26 mouse cellular contexts compared by ENCODE assay signal in genomic region chr13:6062729-6063386, GRCm38 (mm10).
A peak's percentile ranks its signal among the peaks of the same experiment; 100 is the strongest.
DNase-seq lines count a peak whose midpoint lies in the region; ATAC-seq and TF ChIP-seq lines count a peak whose summit lies in the region.
"Had no signal": no experiment of that assay in that cellular context is flagged by ENCODE, and none has a peak within 500 bp of the region (broad histone marks: within the 10 kb centered on the region; RNA-seq: fewer than 3 reads in every experiment).

No protein-coding gene starts in this region.

- DNase-seq in adrenal gland, adult 2 months = peak; percentile 5
- DNase-seq in adrenal gland, adult (ENCODE audit: inconsistent age in 2 of 2, low spot score in 1 of 2) = no peak
- peak; percentile 11 for DNase-seq in gastrocnemius, adult 18-20 months (ENCODE audit: low spot score)
- no peak for DNase-seq in gastrocnemius, adult 8-10 months (ENCODE audit: low spot score in 2 of 2)
- DNase-seq in ovary, postnatal 36 days (ENCODE audit: low spot score) = no peak
- DNase-seq in heart, postnatal 25 days (ENCODE audit: low spot score) = no peak
- DNase-seq: adrenal gland, postnatal 25 days; cerebellum, adult 11-12 months; cerebellum, adult 8-10 months; cerebellum, postnatal 36 days; embryo, embryonic 11 days; gastrocnemius, postnatal 10 days; heart, adult 2 months; heart, postnatal 14 days had no signal

- no peak for TF ChIP-seq CTCF in small intestine, adult 2 months (IDR thresholded peaks at IDR 0.05; ENCODE audit: extremely low read depth, insufficient read length, insufficient replicate concordance, low read depth, low read length)

- H3K9me3 ChIP-seq in intestine, embryonic 15.5 days = no peaks in the 10 kb centered on the region
- H3K9me3 ChIP-seq: embryonic facial prominence, embryonic 10.5 days; embryonic facial prominence, embryonic 13.5 days; forebrain, embryonic 10.5 days; forebrain, embryonic 13.5 days; heart, embryonic 10.5 days; hindbrain, embryonic 12.5 days; hindbrain, embryonic 15.5 days had no signal

- no peak overlapping the region for H3K9ac ChIP-seq in intestine, embryonic 15.5 days
- H3K9ac ChIP-seq: embryonic facial prominence, embryonic 13.5 days; forebrain, embryonic 13.5 days; heart, embryonic 13.5 days; hindbrain, embryonic 12.5 days; hindbrain, embryonic 15.5 days had no signal

- no peaks in the 10 kb centered on the region for H3K27me3 ChIP-seq in intestine, embryonic 15.5 days (replicated peaks)
- H3K27me3 ChIP-seq in small intestine, adult 2 months (ENCODE audit: control insufficient read depth, insufficient read depth, low read length) = no peaks in the 10 kb centered on the region
- H3K27me3 ChIP-seq: embryonic facial prominence, embryonic 13.5 days; forebrain, embryonic 13.5 days; heart, embryonic 13.5 days; hindbrain, embryonic 12.5 days; hindbrain, embryonic 15.5 days had no signal

- no peak overlapping the region for H3K4me3 ChIP-seq in intestine, embryonic 15.5 days (replicated peaks)
- H3K4me3 ChIP-seq in small intestine, adult 2 months (ENCODE audit: low read depth, low read length) = no peak overlapping the region
- H3K4me3 ChIP-seq: embryonic facial prominence, embryonic 10.5 days; embryonic facial prominence, embryonic 13.5 days; erythroblast, embryonic 14.5 days; forebrain, embryonic 10.5 days; forebrain, embryonic 13.5 days; heart, adult 2 months; heart, embryonic 10.5 days; heart, embryonic 13.5 days; hindbrain, embryonic 12.5 days; hindbrain, embryonic 15.5 days had no signal

- no peak overlapping the region for H3K27ac ChIP-seq in intestine, embryonic 15.5 days
- peak overlapping the region; percentile 89; the same call in 1 of the 2 replicates for H3K27ac ChIP-seq in small intestine, adult 2 months (ENCODE audit: insufficient read depth, low read depth, low read length)
- H3K27ac ChIP-seq: embryonic facial prominence, embryonic 10.5 days; embryonic facial prominence, embryonic 13.5 days; forebrain, embryonic 10.5 days; forebrain, embryonic 13.5 days; heart, adult 2 months; heart, embryonic 10.5 days; heart, embryonic 13.5 days; hindbrain, embryonic 12.5 days; hindbrain, embryonic 15.5 days had no signal

- intact Hi-C loops in heart, postnatal 25 days (cut with DNase I) = no loop called here

- no peak overlapping the region for H3K4me2 ChIP-seq in intestine, embryonic 15.5 days (replicated peaks)
- H3K4me2 ChIP-seq: embryonic facial prominence, embryonic 13.5 days; forebrain, embryonic 13.5 days; heart, embryonic 13.5 days; hindbrain, embryonic 12.5 days; hindbrain, embryonic 15.5 days had no signal

- ATAC-seq in intestine, embryonic 15.5 days = peak; percentile 56
- ATAC-seq: forebrain, embryonic 13.5 days; forebrain, embryonic 16.5 days had no signal

- 83% methylated on average over 3 of the region's 3 CpGs for WGBS in intestine, embryonic 15.5 days
- WGBS in small intestine, adult 2 months = 56% methylated on average over 3 of the region's 3 CpGs

- TF ChIP-seq POLR2A in small intestine, adult 2 months (IDR thresholded peaks at IDR 0.05; ENCODE audit: low read depth, low read length) = no peak

- no peaks in the 10 kb centered on the region for H3K36me3 ChIP-seq in intestine, embryonic 15.5 days
- H3K36me3 ChIP-seq in small intestine, adult 2 months (ENCODE audit: control insufficient read depth, insufficient read depth, low read length) = no peaks in the 10 kb centered on the region
- H3K36me3 ChIP-seq: embryonic facial prominence, embryonic 10.5 days; embryonic facial prominence, embryonic 13.5 days; forebrain, embryonic 10.5 days; heart, embryonic 10.5 days; heart, embryonic 13.5 days; hindbrain, embryonic 12.5 days; hindbrain, embryonic 15.5 days had no signal

- H3K4me1 ChIP-seq in intestine, embryonic 15.5 days (replicated peaks) = peaks cover 3% of the 10 kb centered on the region; the same call in 1 of the 2 replicates
- peaks cover 9% of the 10 kb centered on the region for H3K4me1 ChIP-seq in small intestine, adult 2 months (ENCODE audit: control insufficient read depth, insufficient read depth, insufficient read length, low read length)

Comparison
In these comparisons a context has a peak if more than half of its experiments do, and no peak if none do; other contexts are left out.
1. DNase-seq: peak in adrenal gland, adult 2 months (single experiment) and gastrocnemius, adult 18-20 months (single experiment); none in adrenal gland, adult (0 of 2), gastrocnemius, adult 8-10 months (0 of 2), ovary, postnatal 36 days (single experiment) and heart, postnatal 25 days (single experiment).